Mouse (Mus musculus): ENCODE data around the gene Dffa.
"Not testable (repeated sequence)": the region's sequence is repeated elsewhere in the genome, so short reads cannot be mapped to it uniquely, and the experiment has no call there.

The Dffa gene

DNA sequence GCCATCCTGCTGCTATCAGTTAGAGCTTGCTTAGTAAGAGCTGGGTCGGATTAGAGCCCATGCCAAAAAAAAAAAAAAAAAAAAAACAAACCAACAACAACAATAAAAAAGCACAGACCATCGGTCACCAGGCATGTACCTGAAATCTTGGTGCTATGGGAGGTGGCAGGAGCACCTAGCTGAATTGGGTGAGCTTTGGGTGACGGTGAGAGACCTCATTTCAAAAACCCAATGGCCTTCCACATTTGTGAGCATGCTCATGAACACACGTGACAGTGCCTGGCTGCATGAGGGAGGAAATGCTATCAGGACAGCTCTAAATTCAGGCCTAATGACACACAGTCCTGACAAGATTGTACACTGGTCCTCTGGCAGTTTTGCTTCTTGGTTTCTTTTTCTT lies 44.1 kb downstream of the Dffa start:
- no peak for DNase-seq (ENCODE audit: low read depth, low spot score)

DNA sequence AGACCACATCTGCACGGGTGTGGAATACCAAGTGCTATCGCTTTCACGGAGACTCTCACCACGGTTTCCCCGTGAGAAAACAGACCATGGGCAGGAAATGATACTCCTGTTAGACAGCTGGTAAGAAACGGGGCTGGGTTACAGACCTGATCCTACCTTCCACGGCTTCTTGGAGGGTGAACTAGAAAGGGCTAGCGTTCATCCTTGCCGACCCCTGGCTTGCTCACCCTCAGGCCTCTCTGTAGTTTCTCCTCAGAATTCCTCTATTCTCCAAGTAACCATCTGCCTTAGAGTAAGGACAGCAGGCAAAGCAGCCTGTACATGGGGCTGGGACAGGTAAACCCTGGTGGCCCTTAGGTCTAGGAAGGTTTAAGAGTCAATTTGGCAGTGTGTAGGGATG lies 45.2 kb downstream of the Dffa start:
- DNase-seq (ENCODE audit: low read depth, low spot score) = no peak

DNA sequence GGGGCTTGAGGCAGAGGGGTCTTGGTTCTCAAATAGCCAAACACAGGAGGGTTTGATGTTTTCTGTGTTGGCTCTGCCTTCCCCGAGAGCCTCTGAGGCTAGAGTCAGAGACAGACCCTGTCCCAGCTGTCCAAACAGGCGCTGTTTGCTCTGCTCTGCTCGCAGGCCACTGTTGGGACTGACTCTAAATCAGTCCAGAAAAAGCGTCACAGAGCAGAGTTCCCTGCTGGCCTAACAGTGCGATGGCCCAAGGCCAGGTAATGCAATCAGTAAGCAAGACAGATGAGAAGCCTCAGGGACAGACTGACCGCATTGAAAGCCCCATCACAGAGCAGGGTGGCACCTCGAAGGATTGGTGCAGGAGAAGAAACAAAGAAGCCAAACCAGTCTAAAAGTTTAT lies 45.7 kb downstream of the Dffa start:
- no peak for DNase-seq (ENCODE audit: low read depth, low spot score)

DNA sequence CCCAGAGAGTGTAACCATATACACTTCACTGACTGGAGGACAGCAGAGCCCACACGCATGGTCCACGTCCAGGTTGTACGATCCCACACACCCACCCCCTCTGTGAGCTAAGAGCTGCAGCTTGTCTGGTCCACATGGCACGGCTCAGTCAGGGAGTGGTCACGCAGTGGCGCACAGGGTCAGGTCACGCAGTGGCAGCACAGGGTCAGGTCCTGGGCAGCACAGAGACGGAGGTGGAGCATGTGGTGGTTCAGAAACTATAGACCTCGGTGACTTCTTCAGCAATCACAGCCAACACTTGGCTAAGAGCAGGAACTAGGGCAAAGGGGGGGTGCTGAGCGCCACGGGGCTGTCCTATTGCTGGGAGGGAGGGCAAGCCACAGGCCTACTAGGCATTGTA lies 46.3 kb downstream of the Dffa start:
- no peak for DNase-seq (ENCODE audit: low read depth, low spot score)

DNA sequence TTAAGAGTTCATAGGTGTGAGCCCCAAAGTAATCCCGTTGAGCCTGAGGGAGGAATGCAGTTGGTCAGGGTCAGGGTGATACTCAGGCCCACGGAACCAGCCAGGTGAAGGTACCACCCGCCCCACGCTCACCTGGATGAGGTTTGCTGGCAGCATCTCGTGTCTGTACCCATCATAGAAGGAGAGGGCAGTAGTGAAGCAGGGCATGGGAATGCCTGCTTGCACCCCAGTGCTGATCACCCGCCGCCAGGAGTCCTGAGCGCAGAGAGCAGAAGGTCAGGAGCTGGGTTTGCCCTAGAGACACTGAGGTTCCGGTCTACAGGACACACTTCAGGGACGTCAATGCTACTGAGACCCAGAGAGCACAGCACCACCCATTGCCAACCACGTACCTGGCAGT lies 46.8 kb downstream of the Dffa start:
- no peak for DNase-seq (ENCODE audit: low read depth, low spot score)

DNA sequence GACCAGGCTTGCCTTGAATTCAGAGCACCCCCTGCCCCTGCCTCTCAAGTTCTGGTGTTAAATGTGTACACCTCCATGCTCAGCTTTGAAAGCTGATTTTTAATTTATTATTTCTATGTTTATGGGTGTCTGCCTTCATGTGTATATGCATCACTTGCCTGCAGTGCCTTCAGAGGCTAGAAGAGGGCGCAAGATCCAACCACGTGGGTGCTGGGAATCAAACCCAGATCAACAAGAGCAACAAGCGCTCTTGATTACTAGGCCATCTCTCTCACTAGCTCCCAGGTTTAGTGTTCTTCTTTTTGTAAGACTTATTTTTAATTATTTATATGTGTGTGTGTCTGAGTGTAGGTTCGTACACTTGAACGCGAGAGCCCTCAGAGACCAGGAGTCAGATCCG lies 50.9 kb downstream of the Dffa start:
- DNase-seq (ENCODE audit: low read depth, low spot score) = no peak

DNA sequence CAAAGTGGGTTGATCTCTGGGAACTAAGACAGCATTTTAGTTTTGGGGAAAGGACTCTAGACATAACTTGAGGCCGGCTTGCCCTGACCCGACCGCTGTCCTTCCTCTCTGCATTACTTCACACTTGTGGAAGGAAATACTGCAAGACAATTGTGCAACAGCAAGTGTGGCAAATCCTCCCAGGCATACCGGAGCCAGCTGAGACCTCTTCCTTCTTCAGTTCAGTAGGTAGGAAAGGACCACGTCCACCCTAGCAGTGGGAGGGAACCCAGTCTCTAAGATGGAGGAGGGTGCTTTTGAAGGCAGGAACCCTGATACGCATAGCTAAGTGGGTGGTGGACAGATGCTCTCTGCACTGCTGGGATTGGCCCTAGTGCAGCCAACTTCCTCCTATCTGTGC lies 51.8 kb downstream of the Dffa start:
- DNase-seq (ENCODE audit: low read depth, low spot score) = no peak

DNA sequence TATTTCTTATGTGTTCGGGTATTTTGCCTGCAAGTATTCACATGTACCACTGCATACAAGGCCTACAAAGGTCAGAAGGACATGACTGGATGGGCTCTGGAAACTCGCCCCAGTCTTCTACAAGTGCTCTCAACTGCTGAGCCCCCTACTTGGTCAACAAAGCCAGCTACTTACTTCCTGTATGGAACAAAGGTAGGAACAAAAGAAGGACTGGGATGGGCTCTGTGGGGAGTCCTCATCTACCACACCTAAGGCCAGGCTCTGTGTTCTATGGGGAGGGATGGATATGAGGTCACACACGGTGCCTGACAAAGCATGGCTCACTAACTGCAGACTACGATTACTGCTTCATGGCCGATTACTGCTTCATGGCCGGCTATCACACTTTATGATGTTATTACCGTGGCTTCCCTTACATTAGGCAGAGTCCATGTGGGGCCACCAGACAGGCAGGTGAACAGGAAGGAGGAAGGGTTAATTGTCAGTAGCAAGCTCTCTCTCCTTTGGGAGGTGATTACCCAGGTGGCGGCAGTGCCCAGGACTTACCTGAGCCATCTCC lies 53.5 kb downstream of the Dffa start:
- DNase-seq (ENCODE audit: low read depth, low spot score) = no peak

DNA sequence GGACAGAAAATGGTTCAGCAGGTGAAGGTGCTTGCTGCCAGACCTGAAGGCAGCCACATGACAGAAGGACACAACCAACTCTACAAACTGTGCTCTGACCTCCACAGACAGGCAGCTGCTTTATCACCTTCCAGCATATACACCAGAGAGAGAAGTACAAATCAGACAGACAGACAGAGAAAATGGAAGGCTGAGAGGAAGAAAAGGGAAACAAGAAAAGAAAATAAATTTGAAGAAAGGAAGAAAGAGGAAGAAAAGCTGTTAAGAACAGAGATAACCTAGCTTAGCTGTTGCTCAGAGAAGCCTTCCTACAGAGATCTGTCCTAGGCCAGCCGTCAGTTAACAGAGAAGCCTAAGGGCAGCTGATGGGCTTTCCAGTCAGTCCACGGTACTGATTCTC lies 55.3 kb downstream of the Dffa start:
- no peak for DNase-seq (ENCODE audit: low read depth, low spot score)

DNA sequence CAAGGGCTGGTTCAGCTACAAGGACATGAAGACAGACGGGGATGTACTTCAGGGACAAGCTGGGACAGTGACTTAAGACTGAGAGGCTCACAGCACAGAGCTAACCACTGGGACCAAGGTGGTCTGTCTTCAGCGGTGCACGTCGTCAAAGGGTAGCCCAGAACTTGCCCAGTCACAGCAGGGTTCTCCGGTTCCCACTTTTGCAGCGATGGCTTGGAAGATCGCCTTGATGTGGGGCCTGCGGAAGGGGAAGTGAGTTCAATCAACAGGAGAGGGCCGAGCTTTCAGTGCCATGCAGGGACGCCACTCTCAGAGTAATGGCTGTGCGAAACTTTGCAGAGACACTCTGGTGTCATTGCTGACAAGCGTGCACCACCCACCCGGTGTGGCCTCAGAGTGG lies 55.9 kb downstream of the Dffa start:
- DNase-seq (ENCODE audit: low read depth, low spot score) = no peak

DNA sequence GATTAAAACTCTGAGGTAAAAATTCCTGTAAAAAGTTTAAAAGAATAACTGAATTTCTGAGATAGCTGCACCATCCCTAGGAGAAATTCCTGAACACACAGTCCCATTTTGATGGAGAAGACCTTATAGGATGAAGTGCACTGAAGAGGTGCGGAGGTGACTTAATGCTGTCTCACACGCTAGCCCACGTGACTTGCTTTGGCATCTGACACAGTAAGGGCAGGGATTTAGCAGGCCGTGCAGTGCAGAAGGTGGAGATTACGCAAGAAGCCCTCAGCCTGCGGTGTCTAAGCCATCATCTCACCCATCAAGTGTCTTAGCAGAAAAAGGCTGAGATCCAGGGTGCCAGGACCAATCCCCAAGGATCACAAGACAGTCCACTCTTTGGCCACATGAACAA lies 57.2 kb downstream of the Dffa start:
- no peak for DNase-seq (ENCODE audit: low read depth, low spot score)

DNA sequence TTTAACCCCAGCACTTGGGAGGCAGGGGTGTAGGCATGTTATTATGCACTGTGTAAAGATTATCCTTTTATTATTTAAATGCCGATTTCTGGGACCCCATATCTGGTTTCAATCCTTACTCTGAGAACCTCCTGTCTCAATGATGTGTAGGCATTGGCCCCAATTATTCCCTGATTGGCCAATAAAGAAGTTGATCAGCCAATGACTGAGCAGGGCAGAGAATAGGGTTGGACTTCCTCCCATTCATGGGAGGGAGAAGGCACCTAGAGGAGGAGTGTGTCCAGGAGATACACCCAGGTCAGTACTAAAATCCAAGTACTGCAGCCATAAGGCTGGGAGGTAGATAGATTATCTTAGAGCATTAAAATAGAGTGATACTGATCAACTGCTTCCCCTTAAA lies 59.2 kb downstream of the Dffa start:
- DNase-seq (ENCODE audit: low read depth, low spot score) = no peak

DNA sequence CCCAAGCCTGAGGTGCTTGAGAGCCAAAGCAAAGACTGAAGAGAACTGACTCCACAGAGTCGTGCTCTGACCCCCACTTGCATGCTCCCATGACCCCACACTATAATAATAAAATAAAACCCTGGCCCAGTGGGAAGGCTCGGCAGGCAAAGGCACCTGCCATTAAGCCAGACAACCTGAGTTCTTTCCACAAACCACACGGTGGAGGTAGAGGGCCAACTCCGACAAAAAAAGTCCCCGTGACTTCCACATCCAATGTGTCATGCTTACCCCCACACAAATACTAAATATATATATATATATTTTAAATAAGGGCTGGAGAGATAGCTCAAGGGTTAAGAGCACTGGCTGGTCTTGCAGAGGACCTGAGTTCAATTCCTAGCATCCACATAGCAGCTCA lies 60.2 kb downstream of the Dffa start:
- no peak for DNase-seq (ENCODE audit: low read depth, low spot score)

DNA sequence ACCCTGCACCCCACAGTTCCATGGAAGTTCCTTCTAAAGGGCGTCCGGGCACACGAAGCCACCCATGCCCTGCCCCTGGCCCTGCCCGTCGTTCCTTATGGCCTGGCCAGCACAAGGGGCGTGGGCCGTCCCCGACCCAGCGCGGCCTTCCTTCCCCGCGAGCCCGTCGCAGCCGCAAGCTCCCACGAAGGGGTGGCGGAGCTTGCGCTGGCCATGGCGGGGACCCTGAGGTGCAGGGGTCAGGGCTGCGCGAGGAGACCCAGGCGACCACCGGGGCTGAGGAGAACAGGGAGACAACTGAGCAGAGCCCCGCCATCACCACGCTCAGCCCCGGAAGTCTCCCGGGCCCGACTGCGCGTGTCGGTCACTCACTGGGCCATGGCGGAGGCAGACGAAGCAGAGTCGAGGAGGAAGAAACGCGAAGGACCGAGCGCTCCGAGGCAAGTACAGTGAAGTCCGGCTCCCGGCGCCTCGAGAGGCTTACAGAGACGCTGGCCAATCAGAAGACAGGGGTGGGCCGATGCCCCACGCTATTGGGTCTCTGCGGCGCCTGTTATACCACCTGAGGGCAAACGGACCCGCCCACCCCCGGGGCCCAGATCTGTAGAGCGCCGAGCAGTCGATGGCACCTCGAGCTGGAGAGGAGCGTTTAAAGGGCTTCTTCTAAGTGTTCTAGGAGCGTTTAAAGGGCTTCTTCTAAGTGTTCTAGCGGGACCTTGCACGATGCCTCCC lies 62.4 kb downstream of the Dffa start, which contains the start of gene Pgd:
TSS of gene Pgd (minus strand) at position 557 of the 732 bp plus-strand sequence.
- peak; percentile 94 for DNase-seq (ENCODE audit: low read depth, low spot score)

DNA sequence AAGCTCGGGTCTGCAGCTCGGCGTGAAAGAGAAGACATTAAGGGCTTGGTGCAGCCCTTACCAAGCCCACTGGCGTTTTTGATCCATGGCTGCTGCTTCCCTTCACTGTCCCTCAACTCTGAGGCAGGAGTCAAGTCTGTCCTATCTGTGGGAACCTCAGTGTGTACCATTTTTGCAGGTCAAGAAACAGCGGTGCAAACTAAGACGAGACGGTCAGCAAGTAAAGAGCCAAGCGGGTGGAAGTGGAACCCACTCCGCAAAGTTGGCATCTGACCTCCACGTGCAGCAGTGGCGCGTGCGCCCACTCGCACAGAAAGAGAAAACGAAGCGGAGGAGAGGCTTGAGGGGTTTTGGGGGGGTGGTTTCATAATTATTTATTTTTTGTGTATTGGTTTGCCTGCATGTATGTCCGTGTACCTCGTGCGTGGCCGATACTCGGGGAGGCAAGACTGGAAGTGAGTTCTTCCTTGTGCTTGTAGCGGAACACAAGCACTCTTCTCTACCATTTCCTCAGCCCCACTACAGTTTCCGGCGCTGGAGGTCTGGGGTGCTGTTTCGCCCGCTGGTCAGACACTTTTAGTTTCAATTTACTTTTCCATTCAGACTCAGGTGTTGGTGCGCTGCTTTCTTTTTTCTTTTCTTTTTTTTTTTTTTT lies 63.1 kb downstream of the Dffa start:
- DNase-seq (ENCODE audit: low read depth, low spot score) = no peak

DNA sequence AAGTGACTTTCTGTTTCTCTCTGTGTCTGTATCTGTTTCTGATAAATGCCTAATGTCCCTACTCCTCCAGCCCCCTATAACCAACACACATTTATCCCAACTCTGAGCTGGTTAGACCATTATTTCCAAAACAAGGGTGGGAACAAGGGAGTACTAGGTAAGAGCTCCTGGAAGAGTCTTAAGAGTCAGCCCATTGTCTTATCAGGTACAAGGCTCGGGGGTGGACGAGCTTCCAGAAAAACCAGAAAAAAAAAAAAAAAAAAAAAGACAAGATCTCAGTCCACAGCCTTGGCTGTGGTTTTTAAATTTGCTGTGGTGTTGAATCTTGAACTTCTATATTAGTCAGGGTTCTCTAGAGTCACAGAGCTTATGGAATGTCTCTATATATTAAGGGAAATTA lies 64.1 kb downstream of the Dffa start:
- DNase-seq (ENCODE audit: low read depth, low spot score) = no peak

DNA sequence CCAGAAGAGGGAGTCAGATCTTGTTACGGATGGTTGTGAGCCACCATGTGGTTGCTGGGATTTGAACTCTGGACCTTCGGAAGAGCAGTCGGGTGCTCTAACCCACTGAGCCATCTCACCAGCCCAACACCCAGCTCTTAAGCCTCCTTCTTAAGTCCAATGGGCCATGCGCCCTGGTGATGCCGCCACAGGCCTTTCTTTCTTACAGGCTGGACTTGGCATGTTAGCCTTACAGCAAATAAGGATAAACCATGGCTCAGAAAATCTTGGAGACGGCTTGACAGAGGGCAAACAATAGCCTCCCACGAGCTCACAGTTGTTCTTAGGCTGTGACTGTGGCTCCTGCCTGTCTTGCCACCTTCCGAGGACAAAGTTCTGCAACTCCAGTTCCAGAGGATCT lies 66.0 kb downstream of the Dffa start:
- not testable (repeated sequence) for DNase-seq (ENCODE audit: low read depth, low spot score)

Measured in telencephalon, adult 2 months (tissue).